Mouse (Mus musculus) olfactory bulb, adult 2 months (tissue): ENCODE measurements at regions not wholly inside any gene's neighbourhood (a gene's known extent, or its start where the extent isn't known, plus 50 kb on each side); places are given as distances from the start of the nearest gene placed in this dataset.

Experiments used
- H3K27ac ChIP-seq: fragments of 200-500 bp; 2 replicates; pipeline ENCODE4 v1.5.1; 2012; ENCODE audit warnings: low read depth, low read length; ENCODE audit not compliant: insufficient read depth
- H3K4me1 ChIP-seq: fragments of 200-500 bp; 2 replicates; pipeline ENCODE4 v1.6.1; 2012; ENCODE audit warnings: low read length; ENCODE audit not compliant: control insufficient read depth, insufficient read depth
- H3K4me3 ChIP-seq: fragments of 200-500 bp; 2 replicates; pipeline ENCODE4 v1.5.1; 2012; ENCODE audit warnings: mild to moderate bottlenecking, low read depth, low read length, moderate library complexity; ENCODE audit not compliant: insufficient read depth
- CTCF ChIP-seq: fragments of 200-500 bp; IDR thresholded peaks from 2 replicates; pipeline ENCODE4 v1.5.1; 2012; ENCODE audit warnings: low read depth, mild to moderate bottlenecking, low read length, moderate library complexity; ENCODE audit not compliant: insufficient read depth
- POLR2A ChIP-seq: fragments of 200-500 bp; IDR thresholded peaks from 2 replicates; pipeline ENCODE4 v1.6.1; 2012; ENCODE audit warnings: mild to moderate bottlenecking, low read depth, low read length, moderate library complexity; ENCODE audit not compliant: insufficient read depth
- WGBS: fragments of 180-500 bp; shearing (Covaris S2); methylation state at CpG from one replicate; pipeline ENCODE4 v1.1.7; 2018; 5-methylcytosine and 5-hydroxymethylcytosine counted together

DNA sequence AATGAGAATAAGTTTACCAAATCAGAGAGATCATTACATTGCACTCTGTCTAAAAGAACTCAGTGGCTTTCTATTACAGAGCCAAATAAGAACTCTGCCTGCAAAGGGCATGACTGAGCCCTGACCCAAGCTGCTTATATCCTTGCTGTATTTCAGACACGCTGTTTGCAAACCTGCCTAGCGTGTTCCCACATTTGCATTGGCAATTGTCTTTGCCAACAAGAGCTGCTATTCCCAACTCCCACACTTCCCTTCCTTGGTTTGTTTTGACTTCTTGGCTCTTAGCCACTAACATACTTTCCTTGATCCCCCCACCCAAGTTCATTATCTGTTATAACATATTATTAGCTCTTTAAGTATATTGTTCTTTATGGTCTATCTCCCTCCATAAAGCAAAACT, 791.1 kb upstream of the A1bg start:
- Histone ChIP-seq H3K4me3 (no peak overlapping the region), H3K27ac (no peak overlapping the region), H3K4me1 (no peaks in the 10 kb centered on the region)
- 41% methylated on average over 2 of the region's 2 CpGs for WGBS
- no peak for TF ChIP-seq POLR2A
- no peak for TF ChIP-seq CTCF

- no peak overlapping the region for H3K27ac ChIP-seq
- 85% methylated on average over 4 of the region's 4 CpGs for WGBS
- no peaks in the 10 kb centered on the region for H3K4me1 ChIP-seq
- no peak overlapping the region for H3K4me3 ChIP-seq
- no peak for TF ChIP-seq POLR2A
- TF ChIP-seq CTCF, result no peak
Observed at GRCm38 (mm10) chr15:61708928-61709327, 786.1 kb upstream of the A1bg start.

- Histone ChIP-seq H3K27ac (no peak overlapping the region), H3K4me3 (no peak overlapping the region), H3K4me1 (no peaks in the 10 kb centered on the region)
- TF ChIP-seq CTCF, result no peak
- no peak for TF ChIP-seq POLR2A
- WGBS, result 57% methylated on average over 6 of the region's 6 CpGs
Observed at GRCm38 (mm10) chr15:61707952-61708351, 785.1 kb upstream of the A1bg start.

GRCm38 (mm10) chr15:61692679-61693078, 769.9 kb upstream of the A1bg start:
- WGBS, result 86% methylated on average over 1 of the region's 1 CpGs
- H3K4me3 ChIP-seq, result no peak overlapping the region
- H3K4me1 ChIP-seq, result peaks cover 6% of the 10 kb centered on the region; the same call in 1 of the 2 replicates
- no peak overlapping the region for H3K27ac ChIP-seq
- TF ChIP-seq CTCF (no peak), POLR2A (no peak)

GRCm38 (mm10) chr15:61690425-61690824, 767.6 kb upstream of the A1bg start:
- H3K4me3 ChIP-seq, result no peak overlapping the region
- H3K4me1 ChIP-seq, result peaks cover 6% of the 10 kb centered on the region; the same call in 1 of the 2 replicates
- no peak overlapping the region for H3K27ac ChIP-seq
- TF ChIP-seq POLR2A (no peak), CTCF (no peak)
- WGBS, result 46% methylated on average over 13 of the region's 13 CpGs

GRCm38 (mm10) chr15:61689776-61690397, 767.1 kb upstream of the A1bg start:
- H3K4me3 ChIP-seq, result no peak overlapping the region
- no peak for TF ChIP-seq CTCF
- no peak for TF ChIP-seq POLR2A
- H3K4me1 ChIP-seq, result peaks cover 6% of the 10 kb centered on the region; the same call in 1 of the 2 replicates
- 82% methylated on average over 12 of the region's 12 CpGs for WGBS
- no peak overlapping the region for H3K27ac ChIP-seq

- 82% methylated on average over 4 of the region's 4 CpGs for WGBS
- no peak overlapping the region for H3K27ac ChIP-seq
- TF ChIP-seq CTCF, result no peak
- no peak for TF ChIP-seq POLR2A
- H3K4me3 ChIP-seq, result no peak overlapping the region
- no peaks in the 10 kb centered on the region for H3K4me1 ChIP-seq
Observed at GRCm38 (mm10) chr15:61682968-61683367, 760.2 kb upstream of the A1bg start.

- Histone ChIP-seq H3K4me3 (no peak overlapping the region), H3K4me1 (no peaks in the 10 kb centered on the region), H3K27ac (no peak overlapping the region)
- WGBS, result 88% methylated on average over 5 of the region's 5 CpGs
- no peak for TF ChIP-seq POLR2A
- no peak for TF ChIP-seq CTCF
Observed at GRCm38 (mm10) chr15:61670556-61670955, 747.7 kb upstream of the A1bg start.

GRCm38 (mm10) chr15:61660581-61660980, 737.8 kb upstream of the A1bg start:
- Histone ChIP-seq H3K4me1 (no peaks in the 10 kb centered on the region), H3K4me3 (no peak overlapping the region), H3K27ac (no peak overlapping the region)
- TF ChIP-seq CTCF (no peak), POLR2A (no peak)
- WGBS, result 74% methylated on average over 3 of the region's 3 CpGs

DNA sequence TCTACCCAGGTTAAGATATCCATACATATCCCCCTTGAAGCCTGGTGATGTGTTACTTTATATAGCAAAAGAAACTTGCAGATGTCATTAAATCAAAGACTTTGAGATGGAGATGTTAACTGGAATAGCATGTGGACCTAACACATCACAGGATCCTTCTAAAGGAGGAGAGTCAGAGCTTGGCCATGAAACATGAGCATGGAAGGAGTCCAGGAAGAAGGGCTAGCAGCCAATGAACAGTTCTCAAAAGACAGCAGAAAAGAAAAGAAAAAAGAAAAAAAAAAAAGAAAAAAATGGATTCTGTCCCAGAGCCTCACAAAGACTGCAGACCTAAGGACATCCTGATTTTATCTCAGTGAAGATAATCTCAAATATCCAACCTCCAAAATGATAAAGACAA, 734.1 kb upstream of the A1bg start:
- no peak overlapping the region for H3K27ac ChIP-seq
- TF ChIP-seq CTCF, result no peak
- no peak for TF ChIP-seq POLR2A
- no peaks in the 10 kb centered on the region for H3K4me1 ChIP-seq
- H3K4me3 ChIP-seq, result no peak overlapping the region
